Mouse (Mus musculus) 416B (cell line): Measurements from ENCODE around the gene Tubgcp2.

Source experiments
- DNase-seq: peaks from one replicate; pipeline ENCODE4 v3.0.0; 2011; ENCODE audit warnings: low read depth

The Tubgcp2 gene

DNA sequence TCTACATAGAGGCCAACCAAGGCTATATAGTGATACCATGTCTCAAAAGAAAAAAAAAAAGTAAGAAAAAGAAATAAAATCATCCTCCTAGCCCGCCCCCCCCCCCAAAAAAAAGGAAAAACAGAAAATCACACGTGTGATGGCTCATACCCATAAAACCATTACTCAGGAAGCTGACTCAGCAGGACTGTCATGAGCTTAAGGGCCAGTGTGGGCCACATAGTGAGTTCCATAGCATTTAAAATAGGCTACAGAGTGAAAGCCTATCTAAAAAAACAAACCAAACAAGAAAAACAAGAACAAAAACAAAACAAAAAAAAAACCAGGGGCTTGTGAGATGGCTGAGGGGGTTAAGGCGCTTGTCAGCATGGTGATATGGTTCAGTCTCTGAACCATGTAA, 55.7 kb downstream of the Tubgcp2 start:
- DNase-seq = peak; percentile 82

DNA sequence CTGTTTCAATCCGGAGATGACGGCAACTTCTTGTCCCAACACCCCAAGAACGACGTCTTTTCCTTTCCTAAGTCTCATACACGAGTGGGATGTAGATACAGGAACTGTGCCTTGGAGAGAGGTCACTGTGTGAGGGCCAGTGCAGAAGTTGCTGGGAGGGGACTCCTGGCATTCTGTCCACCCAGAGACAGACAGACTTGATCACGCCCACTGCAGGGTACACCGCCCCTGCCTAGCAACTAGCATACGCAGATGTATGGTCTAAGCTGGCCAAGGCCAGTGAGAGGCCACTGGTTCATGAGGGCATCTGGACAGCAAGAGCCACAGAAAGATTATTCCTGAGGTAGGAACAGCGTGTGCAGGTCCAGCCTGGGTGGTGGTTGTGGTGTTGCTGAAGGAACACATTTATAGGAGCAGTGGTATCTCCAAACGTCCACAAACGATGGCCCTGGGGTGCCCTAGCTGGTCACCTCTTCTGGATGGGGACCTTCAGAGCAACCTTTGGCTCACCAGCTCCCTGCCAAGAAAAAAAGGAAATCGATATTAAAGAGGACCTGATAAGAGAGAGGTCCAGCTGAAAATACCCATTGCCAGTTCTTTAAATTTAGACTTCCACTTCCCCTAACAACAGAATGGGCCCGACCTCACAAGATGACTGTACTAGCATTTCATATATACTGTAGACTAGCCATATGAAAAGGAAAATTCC, 57.3 kb downstream of the Tubgcp2 start:
- DNase-seq = no peak

DNA sequence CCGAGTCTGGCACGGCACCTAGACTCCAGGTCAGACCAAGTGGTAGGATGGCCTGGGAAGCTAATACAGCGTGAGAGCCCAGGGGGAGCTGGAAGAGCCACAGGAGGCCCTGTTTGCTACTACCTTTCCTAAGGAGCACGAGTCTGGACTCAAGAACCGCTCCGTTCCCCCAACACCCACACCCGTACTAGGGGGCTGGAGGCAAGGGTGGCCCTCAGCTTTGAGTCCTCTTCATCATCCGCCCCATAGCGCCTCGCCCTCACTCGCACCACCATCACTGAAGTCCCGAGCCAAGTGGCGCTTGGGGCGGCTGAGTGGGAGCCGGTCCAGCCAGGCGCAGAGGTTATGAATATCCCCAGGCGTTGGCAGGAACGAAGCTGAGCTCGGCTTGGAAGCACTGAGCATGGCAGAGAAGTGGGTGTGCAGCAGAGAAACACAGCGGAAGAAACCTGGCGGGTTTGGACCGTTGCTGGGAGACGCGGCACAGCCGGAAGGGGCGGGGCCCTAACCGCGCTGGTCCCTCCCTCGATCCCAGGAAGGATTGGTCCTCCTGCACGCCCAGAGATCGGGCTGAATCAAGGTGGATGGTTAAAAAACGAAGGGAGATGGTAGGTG, 58.1 kb downstream of the Tubgcp2 start, which contains the start of gene 6430531B16Rik:
Gene 6430531B16Rik (minus strand): TSS at position 478 of the 615 bp plus-strand sequence.
- no peak for DNase-seq

DNA sequence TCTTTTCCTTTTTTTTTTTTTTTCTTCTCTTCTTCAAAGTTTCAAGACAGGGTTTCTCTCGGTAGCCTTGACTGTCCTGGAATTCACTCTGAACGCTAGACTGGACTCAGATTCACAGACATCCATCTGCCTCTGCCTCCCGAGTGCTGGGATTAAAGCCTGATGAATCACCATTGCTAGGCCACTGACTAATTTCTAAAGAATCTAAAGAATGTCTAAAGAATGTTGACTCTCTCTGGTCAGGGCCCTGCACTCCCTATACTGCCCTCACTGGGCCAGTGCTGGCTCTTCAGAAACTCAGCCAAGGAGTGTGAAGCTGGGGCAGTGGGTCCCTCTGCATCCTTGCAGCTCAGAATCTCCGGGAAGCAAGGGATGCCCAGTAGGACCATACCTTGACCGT, 61.0 kb downstream of the Tubgcp2 start:
- DNase-seq = peak; percentile 34

DNA sequence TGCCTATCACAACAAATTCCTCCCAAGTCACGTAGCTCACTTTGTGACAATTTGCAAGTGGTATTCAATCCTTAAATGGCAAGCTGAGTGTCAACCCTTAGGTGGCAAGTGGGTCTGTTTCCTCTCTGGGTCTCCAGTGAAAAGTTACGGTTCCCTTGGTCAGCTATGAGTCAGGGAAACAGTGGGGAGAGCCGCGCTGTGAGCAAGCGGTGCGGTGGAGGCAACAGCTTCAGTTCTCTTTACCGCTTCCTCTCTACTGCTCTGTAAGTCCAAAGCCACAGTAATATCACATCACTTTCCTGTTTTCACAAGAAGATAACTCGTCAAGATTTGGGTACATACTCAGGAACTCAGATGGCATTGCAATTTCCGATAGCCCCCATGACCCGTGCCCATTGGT, 62.2 kb downstream of the Tubgcp2 start:
- peak; percentile 98 for DNase-seq

DNA sequence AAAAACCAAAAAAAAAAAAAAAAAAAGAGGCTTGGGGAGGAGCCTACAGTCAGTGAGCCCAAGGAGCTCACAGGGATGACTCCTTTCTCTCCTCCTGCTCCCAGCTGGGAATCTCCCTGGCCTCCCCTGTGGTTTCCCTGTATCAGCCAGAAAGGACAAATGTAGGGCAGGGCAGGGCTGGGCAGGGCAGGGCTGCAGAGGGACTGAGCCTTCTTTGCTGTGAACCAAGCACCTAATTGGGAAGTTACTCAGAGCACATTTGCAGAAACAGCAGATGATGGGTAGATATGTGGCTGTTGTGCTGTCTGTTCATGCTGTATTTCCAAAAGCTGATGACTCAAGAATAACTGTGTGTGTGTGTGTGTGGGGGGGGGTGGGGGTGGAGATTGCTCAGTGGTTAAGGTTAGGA, 63.5 kb downstream of the Tubgcp2 start:
- DNase-seq = peak; percentile 96

DNA sequence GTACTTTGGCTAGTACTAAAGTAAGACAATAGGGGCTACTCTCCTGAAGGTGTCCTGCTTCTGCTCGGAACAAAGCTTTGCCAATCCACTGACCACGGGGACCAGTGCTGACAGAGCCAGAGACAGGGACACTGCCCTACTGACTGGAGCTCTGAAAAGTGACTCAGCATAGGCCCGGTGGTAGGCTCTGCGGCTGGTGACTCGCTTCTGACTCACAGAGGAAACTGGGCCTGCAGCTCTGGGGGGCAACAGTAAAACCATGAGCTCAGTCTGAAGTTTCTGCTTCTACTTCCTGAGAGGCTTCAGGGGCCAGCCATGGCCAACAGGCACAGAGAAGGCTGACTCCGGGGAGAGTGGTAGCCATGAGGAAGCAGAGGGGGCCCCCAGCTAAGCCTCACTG, 65.0 kb downstream of the Tubgcp2 start:
- DNase-seq = peak; percentile 98

DNA sequence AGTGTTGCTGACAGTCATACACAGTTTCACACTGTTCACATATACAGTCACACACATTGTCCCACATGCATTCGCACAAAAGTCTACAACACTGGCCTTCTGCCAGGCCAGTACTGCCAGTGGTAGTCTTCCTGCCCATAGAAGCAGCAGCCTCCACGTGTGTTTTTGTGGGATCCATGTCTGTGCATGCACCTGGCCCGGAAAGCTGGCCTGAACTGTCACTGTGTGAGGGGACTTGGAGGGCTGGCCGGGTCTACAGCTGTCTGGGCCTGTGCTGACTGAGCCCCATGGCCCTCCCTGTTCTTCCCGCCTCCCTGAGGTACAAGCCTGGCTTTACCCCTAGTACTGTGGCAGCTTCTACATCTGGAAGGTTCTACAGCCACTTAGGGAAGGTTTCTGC, 65.5 kb downstream of the Tubgcp2 start:
- no peak for DNase-seq

DNA sequence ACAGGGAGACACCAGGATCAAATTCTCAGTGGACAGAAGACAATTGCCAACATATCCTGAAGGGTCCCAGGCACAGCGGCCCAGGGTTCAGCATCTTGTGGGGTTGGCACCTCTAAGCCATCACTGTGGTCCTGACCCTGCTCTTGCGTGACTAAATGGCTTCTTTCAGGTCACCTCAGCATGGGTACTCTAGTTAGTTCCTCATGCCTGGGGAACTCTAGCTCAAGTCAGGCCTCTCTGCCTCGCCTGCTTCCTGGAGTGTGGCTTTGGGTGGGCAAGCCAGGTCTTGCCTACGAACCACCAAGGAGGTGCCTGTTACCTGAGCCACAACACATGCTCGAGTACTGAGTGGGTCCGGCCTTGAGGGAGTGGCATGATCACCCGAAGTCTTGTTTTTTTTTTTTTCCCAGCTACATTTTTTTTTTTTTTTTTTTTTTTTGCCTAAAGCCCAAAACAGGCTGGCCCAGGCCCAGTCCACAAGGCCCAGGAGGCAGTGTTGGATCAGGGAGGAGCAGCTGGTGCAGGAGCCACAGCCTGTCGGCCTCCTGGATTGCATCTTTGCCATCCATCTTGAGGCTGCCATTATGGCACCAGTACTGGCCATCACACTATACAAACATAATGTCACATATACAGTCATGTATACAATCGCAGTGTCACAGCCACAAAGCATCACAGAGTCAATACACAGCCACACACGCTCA, 66.1 kb downstream of the Tubgcp2 start:
- DNase-seq = peak; percentile 65

DNA sequence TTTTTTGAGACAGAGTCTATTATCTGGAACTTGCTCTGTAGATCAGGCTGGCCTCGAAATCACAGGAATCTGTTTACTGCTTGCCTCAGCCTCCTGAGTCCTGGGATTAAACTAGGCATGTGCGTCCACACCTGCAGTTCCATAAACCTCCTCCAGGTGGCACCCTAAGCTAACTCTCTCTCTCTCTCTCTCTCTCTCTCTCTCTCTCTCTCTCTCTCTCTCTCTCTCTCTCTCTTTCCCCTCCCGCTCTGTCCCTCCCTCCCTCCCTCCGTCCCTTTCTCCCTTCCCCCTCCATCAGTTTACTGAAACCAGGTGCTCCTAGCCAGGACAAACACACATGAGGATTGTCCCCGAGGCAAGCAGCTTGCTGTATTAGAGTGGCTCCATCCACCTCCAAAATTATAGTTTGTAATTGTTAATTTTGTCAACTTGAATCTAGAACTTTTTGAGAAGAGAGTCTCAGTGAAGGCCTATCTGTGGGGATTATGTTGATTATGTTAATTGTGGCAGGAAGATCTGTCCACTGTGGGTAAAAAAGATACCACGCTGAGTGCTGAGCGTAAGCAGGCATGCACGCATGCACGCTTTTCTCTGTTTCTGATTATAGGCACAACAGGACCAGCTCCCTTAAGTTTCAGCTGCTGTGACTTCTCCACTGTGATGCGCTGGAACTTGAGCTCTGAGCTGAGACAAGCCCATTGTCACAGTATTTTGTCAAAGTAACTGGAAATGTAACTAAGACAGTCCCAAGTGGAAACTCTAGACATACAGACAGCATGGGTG, 66.9 kb downstream of the Tubgcp2 start:
- peak; percentile 91 for DNase-seq

DNA sequence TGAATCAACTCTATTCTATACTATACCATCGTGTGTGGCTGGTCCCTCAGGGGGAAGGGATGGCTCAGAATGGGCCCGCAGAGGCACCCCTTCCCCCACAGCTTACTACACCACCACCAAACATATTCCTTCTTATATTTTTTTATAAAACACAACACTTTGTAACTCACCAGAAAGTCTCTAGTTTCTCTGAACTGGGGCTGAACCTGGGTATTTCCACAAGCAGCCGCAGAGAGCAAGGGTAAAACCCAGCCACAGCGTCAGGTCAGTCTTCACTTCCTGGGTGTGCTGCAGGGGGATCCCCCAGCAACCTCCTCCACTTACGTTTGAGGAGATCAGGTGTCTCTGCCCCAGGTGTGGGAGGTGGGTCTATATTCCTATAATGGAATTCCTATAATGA, 68.0 kb downstream of the Tubgcp2 start:
- no peak for DNase-seq

DNA sequence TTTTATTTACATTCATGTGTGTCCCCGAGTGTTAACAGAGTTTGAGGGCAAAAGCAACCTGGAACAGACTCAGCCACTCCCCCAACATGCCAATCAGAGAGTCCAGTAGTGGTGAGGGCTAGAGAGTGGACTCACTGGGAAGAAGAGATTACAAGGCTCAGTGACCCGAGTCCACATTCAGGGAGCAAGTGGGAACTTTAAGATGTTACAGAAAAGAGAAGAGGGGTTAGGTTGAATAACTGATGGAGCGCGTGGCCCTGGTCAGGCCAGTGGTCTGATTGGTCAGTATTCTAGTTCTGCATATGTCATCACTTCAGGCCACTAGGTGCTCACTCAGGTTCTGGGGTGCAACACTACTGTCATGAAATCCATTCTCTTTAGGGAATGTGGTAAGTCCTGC, 69.3 kb downstream of the Tubgcp2 start:
- DNase-seq = no peak

DNA sequence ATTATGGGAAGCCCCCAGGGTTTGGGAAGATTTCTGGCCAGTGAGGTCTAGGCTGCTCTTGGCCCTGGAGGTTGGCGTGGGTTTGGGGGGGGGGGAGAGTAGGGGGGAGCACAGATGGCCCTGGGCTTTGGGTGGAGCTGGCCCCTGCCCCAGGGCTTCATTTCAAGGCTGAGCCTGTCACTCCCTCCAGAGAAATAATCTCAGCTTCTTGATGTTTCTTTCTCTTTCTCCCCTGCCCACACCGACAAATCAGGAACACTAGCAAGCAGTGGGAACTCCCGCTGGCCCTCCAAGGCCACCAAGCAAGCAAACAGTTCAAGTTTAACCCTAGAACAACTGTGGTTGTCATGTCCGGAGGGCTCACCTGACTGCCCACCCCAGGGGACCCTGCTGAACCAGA, 72.7 kb downstream of the Tubgcp2 start:
- no peak for DNase-seq

DNA sequence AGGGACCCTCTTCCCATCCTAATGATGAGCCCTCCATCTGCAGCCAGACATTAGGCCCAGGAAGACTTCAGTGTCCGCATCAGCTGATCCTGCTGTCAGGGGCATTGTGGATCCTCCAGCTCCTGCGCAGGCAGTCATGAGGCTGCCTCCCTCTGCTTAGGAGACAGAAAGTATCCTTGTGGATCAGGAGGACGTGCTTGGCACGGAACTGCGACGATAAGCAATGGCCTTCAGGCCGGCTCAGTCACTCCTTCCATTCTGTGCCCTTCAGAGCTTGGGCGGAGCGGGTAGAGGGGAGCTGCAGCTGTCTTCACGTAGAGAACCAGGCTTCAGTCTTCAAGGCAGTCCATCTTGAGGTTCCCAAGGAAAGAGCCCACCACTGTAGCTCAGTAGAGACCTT, 75.3 kb downstream of the Tubgcp2 start:
- DNase-seq = no peak

DNA sequence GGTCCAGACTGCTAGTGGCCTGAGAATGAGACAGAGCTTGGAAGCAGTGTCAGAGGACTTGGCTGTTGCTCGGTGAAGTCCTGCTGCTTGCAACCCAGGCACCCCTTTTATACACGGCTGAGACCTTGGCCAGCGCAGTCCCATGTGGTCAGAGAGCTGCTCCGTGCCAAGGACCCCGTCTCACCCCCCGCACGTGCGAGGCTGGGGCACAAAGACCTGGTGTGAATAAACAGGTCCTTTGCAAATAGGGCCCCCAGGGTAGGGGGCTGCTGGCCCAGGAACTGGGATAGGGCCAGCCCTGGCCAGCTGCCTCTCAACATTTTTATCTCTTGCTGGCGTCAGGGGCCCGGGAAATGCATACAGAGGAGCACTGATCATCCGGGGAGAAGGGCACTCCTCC, 78.5 kb downstream of the Tubgcp2 start:
- no peak for DNase-seq

DNA sequence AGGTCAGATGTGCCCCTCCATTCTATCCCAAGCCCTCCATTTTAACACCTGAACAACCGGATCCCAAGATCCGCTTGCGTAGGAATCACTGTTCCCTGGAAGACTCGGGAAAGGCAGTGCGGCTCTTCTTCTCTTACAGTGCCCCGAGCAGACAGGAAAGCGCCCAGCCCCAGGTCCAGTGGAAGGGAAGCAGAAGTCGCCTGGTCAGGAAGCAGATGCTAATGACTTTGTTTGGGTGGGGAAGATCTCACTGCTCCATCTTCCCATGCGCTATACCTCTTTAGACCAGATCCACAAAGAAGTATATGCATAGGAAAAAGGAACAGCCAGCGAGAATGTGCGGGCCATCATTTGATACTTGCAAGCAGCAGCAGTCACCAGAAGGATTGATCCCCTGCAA, 79.0 kb downstream of the Tubgcp2 start:
- DNase-seq = peak; percentile 59

DNA sequence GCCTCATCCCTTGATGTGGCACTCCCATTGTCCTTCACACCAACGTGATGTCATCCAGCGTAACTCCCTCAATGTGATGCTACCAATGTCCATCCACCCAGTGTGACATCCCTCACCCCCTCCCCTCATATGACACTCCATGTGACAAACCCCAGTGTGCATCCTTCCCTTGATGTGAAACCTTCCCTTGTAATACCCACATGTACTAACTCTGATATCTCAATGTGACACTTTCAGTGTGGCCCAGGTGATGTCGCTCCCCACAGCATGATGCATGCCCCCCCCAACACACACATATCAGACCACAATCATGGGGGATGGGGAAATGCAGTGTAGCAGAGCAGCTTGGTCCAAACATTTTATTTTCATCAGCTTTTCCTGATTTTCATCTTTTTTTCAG, 79.8 kb downstream of the Tubgcp2 start:
- DNase-seq = no peak

DNA sequence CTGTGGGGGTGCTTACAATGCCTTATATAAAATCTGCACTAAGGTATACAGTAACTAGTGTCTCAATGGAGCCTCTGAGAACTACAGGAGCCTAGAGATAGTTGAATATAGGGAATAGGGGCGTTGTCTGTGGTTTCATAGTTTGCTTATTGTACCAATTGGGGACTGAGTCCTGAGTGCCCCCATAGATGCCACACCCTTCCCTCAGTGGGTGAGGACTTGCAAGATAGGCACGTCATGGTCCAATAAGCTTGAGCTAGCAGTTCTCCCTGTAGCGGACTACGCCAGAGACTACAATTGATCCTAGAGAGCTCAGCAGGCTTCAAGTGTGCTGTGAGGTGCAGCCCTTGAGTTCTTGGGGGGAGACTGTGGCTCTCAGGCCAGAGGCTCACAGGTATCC, 81.0 kb downstream of the Tubgcp2 start:
- no peak for DNase-seq

DNA sequence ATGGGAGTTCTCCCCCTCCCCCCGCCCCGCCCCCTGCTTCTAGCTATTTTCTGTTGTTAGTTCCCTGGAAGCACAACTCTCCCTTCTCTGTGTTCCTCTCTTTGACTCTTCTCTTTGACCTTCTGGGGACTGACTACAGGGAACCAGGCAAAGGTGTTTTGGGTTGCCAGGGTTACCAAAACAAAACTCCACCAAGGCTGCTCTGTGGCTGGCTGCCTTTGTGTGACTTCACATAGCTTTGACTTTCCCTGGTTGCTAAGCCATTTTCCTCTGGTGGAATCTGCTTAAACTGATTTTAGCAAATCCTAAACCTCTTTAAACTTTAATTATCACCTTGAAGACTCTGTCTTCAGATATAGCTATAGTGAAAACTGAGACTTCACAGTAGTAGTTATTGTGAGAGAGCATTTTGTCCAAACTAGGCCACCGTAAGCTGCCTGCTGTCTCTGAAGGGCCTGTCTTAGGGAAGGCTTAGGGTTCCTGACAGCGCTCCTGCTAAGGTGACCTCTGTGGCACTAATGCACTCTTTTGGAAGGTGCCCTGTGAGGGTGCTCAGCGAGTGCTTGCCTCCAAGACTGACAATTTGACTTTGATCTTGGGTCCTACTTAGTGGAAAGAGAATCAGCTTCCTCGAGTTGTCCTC, 84.4 kb downstream of the Tubgcp2 start:
- no peak for DNase-seq

DNA sequence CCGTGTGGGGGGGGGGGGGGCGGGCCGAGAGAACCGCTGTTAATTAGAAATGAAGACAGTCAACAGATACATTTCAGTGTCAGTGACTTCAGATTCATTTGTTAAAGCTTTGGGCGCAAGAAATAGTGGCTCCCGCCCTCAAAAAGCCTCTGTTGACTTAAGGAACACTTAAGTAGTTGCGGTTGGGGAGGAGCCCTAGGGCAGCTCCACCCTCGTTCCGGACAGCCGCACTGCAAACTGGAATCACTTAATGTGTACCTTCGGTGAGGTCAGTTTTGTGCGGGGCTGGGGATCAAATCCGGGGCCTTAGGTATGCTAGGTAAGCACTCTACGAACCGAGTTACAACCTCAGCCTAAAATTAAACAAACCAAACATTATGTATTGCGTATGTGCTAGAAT, 85.4 kb downstream of the Tubgcp2 start:
- peak; percentile 85 for DNase-seq

DNA sequence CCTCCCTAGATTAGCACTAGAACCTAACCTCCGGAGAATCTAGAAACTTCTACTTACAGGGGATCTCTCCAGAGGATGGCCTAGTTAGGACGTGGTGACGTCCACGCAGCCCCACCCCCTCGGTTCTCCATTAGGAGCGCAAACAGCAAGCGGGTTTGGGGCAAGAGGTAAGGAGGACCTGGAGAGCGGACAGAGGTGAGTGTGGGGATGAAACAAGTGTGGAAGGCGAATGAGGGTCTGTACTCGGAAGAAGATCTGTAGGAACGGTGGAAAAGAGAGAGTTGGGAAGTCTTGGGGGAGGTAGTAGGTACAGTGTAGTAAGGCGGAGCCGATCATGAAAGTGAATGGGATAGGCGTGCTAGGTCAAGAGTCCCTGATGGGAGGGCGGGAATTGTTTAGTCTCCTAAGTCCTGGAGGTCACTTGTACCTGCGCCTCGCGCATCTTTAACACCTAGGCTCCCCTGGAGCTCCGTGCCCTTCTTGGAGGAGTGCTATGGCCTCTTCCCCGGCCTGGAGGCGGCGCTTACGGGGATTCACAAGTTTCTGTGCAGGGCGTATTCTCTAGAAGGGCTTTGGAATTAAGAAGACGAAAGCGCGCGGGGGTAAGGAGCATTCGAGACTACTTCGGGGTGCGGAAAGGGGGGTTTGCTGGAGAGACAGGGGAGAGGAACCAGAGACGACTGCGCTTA, 86.0 kb downstream of the Tubgcp2 start:
- DNase-seq = peak; percentile 79
